Mouse (Mus musculus): ENCODE measurements at regions not wholly inside any gene's neighbourhood (a gene's known extent, or its start where the extent isn't known, plus 50 kb on each side); places are given as distances from the start of the nearest gene placed in this dataset.

DNA sequence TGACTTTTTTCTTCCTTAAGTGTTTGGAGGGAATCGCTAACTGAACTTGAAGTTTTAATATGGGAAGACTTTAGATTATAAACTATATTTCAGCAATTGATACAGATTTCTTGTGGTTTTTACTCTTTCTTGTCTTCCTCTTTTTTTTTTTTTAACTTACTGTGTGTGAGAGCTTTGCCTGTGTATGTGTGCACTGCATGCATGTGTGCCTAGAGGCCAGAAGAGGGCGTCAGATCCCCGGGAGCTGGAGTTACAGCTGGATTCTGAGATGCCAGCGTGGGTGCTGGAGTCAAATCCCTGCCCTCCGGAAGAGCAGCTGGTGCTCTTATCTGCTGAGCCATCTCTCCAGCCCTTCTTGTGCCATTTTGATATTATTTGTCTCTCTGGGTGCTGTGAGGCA, 129.6 kb downstream of the Trim33 start:
- no peak for DNase-seq (ENCODE audit: low spot score in 2 of 2)

DNA sequence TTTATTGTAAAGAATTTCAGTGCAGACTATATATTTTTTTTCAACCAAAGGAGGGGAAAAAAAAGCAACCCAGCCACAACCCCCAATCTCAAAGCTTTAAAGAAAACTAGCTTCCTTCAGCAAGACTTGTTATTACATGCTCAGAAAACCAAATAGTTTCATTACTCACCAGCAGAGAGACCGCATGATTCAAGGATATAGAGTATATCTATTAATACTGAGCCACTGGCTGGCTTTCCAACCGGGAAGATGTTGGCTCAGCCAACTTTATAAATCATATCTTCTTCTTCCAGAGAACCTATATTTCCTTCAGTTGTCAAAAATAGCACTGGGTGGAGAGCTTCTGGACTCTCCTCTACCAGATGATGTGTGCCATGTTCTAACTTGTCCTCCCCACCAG, 133.2 kb downstream of the Trim33 start:
- no peak for DNase-seq (ENCODE audit: low spot score in 2 of 2)

GRCm38 (mm10) chr3:103415051-103415695, 136.1 kb downstream of the Trim33 start:
- DNase-seq (ENCODE audit: low spot score in 2 of 2), result no peak

DNA sequence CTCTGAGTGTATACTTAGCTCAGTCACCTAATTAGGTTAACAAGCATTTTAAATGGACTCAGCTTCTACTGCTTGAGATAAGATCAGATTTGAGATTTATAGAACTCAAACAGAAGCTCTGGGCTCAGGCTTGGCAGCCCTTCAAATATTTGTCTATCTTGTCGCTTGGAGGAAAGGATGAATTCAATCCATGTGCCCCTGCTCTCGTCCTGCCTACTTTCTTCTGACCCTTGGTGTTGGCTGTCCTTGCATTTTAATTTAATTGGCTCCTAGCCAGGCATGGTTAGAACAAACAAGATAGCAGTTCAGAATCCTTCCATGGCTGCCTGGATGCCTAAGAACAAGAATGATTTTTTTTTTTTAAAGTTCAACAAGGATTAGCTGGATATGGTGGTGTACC, 137.2 kb downstream of the Trim33 start:
- no peak for DNase-seq (ENCODE audit: low spot score in 2 of 2)

GRCm38 (mm10) chr3:103417781-103418180, 138.7 kb downstream of the Trim33 start:
- no peak for DNase-seq (ENCODE audit: low spot score in 2 of 2)

DNA sequence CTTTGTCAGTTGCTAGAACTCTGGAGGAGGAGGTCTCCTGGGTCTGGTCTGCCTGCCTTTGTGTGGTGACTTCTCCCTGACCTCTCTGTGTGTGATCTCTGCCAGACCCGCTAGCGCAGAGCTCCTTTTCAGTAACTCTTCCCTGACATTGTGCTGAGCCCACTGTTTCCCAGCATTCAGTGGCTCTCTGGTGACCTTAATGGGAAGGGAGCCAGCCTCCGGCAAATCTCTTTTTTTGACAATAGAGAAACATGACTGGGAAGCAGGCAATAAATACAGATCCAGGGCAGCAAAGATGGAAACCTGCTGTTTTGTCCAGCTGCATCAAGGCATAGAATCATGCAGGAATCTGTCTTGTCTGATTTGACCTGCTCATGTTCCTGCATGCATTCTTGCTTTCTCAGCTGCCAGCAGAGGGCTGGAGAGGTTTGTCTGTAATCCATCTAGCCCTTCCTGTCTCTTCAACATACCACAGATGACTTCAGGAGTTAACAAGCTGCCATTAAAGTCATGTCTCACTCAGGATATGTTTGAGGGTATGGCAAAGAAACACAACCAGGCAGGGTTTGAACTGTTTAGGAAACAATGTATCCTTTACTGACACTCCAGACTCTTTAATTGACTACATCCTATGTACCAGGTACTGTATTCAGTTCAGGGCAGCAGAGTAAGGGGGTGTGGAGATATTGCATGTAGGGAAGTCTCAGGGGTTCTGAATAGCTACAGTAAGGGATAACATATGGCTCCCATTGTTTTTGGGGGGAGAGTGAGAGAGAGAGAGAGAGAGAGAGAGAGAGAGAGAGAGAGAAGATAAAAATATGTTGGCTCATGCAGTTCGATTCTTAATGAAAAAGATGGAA, 140.9 kb downstream of the Trim33 start:
- DNase-seq (ENCODE audit: low spot score in 2 of 2), result no peak

DNA sequence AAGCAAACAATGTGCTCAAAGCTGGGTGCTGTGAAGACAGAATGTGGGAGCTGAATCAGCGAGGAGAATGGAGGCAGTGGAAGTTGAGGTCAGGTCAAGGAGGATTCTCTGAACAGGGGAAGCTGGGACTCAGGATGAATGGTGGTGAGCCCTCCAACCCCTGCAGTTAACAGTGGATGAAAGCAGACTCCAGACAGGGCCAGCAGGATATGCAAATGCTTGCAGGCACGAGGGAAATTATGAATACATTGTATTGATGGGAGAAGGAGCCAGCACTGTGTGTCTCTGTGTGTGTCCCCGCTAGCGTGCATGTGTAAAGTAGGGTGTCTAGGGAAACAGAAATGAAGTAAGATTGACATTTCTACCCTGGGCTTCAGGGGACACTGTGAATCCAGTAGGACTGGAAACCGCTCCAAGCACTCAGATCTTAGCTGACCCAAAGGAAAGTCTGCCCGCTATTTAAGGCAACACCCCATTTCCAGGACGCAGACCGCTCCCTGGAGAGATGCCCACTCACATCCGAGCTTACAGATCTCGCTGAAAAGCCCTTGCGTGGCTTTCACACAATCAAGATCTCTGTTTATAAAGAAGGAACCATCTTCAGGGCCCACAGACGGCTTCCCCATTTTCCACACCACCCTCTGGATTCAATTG, 141.7 kb downstream of the Trim33 start:
- DNase-seq (ENCODE audit: low spot score in 2 of 2), result no peak

DNA sequence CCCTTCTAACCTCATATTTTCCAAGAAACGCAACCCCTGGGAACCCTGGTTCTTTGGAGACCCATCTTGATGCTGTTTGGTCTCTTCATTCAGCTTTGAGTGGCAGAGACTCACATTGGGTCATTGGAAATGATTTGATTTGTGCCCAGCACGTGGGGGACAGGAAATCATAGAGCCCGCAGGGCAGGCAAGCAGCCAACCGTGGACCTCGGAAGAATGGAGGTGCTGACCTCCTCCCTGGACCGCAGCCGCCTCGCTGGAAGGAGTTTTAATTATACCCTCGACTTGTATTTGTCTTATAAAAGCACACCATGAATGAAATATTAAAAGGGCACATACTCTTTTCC, 142.2 kb downstream of the Trim33 start:
- no peak for DNase-seq (ENCODE audit: low spot score in 2 of 2)

DNA sequence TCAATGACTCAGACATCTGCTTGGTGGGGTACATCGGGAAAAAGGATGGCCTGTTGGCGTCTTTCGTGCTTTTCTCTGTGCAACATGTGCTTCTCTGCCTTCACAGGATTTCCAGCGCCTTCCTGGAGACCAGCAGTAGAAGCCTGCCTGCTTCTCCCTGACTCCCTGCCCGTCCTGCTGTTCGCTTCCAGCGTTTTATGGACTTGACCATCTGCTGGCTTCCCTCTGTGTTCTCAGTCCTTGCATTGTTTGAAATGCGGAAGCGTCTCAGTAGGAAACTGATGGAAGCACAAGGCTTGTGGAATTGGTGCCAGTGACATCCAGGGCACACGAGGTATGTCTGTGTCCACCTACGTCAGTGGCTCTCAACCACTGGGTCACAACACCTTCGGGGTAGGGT, 143.7 kb downstream of the Trim33 start:
- DNase-seq (ENCODE audit: low spot score in 2 of 2), result no peak

- DNase-seq (ENCODE audit: low spot score in 2 of 2), result no peak
These were observed 144.2 kb downstream of the Trim33 start for GRCm38 (mm10) chr3:103423290-103423689.

DNA sequence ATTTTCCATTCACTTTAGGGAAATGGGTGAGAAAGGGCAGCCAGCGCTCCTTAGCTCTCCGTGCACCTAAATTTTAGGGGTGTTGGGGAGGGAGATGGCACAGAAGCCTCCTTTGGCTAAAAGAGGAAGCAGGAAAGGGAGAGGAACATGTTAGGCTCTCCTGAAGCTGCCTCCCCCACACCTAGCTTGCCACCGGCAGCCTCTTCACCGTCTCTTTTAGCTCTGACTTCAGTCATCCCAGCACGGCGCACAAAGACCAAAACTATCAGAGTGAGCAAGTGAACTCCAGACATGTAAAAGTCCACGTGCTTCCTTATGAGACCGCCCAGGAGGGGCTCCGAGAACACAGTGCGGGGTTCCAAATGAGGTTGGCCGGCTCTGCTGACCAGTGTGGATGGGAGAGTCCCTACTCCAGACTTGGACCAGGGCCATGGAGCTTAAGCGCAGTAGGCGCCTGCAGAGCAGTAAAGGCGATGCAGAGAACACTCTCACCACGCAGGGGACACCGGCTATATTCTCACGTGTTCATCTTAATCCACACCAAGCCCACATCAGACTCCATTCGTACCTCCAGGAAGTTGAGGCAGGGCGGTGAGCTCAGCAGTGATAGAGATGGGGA, 146.8 kb downstream of the Trim33 start:
- DNase-seq (ENCODE audit: low spot score in 2 of 2), result no peak

- DNase-seq (ENCODE audit: low spot score in 2 of 2), result no peak
These were observed 145.7 kb upstream of the Syt6 start for GRCm38 (mm10) chr3:103429227-103429788.

GRCm38 (mm10) chr3:103430131-103430530, 144.9 kb upstream of the Syt6 start:
- DNase-seq (ENCODE audit: low spot score in 2 of 2), result no peak

- DNase-seq (ENCODE audit: low spot score in 2 of 2), result no peak
These were observed 142.8 kb upstream of the Syt6 start for GRCm38 (mm10) chr3:103432254-103432653.

DNA sequence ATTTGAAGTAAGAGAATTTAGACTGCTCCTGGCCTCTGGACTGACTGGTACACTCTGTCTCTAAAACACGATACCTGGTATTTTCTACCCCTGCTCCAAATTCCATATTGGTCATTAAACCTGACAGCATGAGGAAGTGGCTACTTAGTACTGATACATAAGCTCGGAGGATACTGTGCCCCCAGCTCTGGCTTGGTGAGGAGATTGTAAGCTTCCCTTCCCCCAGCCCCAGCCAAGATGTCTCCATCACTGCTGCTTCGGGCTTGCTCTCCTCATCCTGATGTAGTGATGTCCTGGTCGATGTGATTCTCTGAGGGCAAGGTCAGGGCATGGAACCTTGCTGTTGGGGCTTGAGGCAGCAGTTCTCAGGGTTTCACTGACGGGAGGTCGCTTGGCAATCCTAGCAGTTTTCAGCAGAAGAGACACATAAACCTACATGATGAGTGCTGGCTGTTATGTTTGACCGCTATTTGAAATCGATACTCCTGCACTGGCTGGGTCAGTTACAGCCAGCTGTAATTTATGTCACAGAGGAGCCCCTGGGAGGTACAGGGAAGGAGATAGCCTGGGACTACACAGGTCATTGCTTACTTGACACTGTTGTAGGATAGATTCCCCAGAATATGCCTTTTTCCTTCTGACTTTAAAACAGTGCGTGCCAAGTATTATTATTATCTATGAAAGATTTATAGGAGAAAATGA, 138.0 kb upstream of the Syt6 start:
- DNase-seq (ENCODE audit: low spot score in 2 of 2), result no peak

DNA sequence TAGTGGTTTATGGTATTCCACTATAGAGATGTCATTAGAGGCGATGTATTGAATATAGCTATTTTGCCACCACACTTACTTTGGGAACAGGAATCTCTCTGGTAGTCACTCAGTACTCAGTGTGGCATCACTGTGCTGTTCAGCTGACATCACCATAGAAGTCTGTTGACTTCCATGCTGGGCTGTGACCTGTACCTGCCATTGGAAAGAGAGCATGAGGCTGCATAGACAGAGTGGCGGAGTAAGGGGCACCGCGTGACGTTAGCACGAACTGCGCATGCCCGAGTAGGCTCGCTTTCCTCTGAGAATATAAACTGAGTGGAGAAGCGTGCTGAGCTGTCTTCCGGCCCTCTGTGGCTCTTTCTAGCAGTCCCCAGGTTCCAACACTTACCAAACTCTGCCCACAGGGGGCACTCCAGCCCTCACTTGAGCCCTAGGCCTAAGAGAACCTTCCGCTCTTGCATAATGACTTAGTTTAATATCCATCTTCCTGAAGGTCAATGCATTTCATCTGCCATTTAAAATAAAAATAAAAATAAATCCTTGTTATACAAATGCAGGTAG, 136.2 kb upstream of the Syt6 start:
- no peak for DNase-seq (ENCODE audit: low spot score in 2 of 2)

GRCm38 (mm10) chr3:103443247-103443646, 131.8 kb upstream of the Syt6 start:
- DNase-seq (ENCODE audit: low spot score in 2 of 2), result no peak

DNA sequence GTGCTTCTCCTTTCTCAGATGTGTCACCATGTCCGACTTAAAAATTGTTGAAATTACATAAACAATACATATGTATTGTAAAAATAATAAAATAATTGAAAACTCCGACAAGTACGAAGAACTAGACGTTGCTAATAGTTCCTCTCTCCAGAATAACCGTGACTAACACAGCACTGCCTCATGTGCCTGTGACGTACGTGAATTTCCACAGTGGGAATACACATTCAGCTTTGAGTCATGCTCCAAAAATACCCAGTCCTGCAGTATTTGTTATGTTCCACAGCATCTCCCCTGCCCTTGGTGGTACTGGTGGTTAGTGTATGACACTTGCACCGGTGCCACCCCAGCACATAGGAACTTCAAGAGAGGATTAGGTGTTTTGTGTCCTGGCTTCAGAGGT, 129.2 kb upstream of the Syt6 start:
- no peak for DNase-seq (ENCODE audit: low spot score in 2 of 2)

- DNase-seq (ENCODE audit: low spot score in 2 of 2), result no peak
These were observed 125.2 kb upstream of the Syt6 start for GRCm38 (mm10) chr3:103449851-103450250.

GRCm38 (mm10) chr3:103451971-103452370, 123.1 kb upstream of the Syt6 start:
- DNase-seq (ENCODE audit: low spot score in 2 of 2), result no peak

DNA sequence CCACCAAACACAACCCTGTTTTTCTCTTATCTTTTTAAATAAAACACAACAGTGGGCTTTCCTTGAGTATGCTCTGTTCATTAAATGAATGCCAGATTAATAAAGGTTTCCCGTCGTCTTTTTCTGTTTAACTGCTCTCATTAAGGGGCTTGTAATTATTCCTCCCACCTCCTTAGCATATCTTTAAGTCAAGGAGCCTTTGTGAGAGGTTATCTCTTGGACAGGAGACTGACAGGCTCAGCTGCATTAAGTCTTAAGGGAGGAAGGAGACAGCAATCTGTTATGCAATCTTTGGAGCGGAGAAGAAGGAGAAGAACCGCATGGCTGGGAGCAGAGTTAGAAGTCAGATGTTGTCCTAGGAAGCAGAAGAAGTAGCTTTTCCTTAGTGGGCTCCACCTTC, 111.3 kb upstream of the Syt6 start:
- no peak for DNase-seq (ENCODE audit: low spot score in 2 of 2)

Data from right cerebral cortex, postnatal 36 days (tissue).